Comparison of ENCODE assay signal across 15 mouse cellular contexts in genomic region chr12:9657793-9658192, GRCm38 (mm10).
DNase-seq lines count a peak whose midpoint lies in the region; ATAC-seq lines count a peak whose summit lies in the region.
"Had no signal": no experiment of that assay in that cellular context is flagged by ENCODE, and none has a peak within 500 bp of the region (broad histone marks: within the 10 kb centered on the region; RNA-seq: fewer than 3 reads in every experiment).

No protein-coding gene starts in this region.

- intact Hi-C loops in gastrocnemius, postnatal 14 days (cut with DNase I; ENCODE audit: low total_unique reads): no loop called here

- no peak for DNase-seq in heart, embryonic 10.5 days (ENCODE audit: low spot score)
- no peak for DNase-seq in lung, postnatal 25 days (ENCODE audit: low spot score)
- DNase-seq in kidney, adult 8-10 months: peak; percentile 9 to 52
- peak; percentile 6 to 8 for DNase-seq in kidney, postnatal 4 days
- no peak for DNase-seq in frontal cortex, postnatal 10 days (ENCODE audit: low spot score in 2 of 2)
- DNase-seq in gastrocnemius, postnatal 14 days: no peak
- DNase-seq: right cerebral cortex, adult 18-20 months had no signal

- no peak overlapping the region for H3K27ac ChIP-seq in heart, embryonic 11.5 days (ENCODE audit: low read depth, low read length)
- H3K27ac ChIP-seq in heart, embryonic 10.5 days: no peak overlapping the region
- no peak overlapping the region for H3K27ac ChIP-seq in lung, embryonic 16.5 days (ENCODE audit: low read length)
- H3K27ac ChIP-seq: left cerebral cortex, adult 2 months; limb, embryonic 15.5 days; macrophage had no signal

- H3K4me1 ChIP-seq in heart, embryonic 11.5 days (ENCODE audit: control insufficient read depth, insufficient read depth, low read length): no peaks in the 10 kb centered on the region
- no peaks in the 10 kb centered on the region for H3K4me1 ChIP-seq in heart, embryonic 10.5 days
- H3K4me1 ChIP-seq in lung, embryonic 16.5 days (replicated peaks; ENCODE audit: control insufficient read depth, insufficient read depth, low read length): peaks cover 17% of the 10 kb centered on the region

- no peak for ATAC-seq in heart, embryonic 11.5 days (replicated peaks; ENCODE audit: insufficient number of reproducible peaks, low FRiP score, low TSS enrichment)
- no peak for ATAC-seq in lung, embryonic 16.5 days (ENCODE audit: low read depth)
- ATAC-seq: CD4-positive, CD25-positive, alpha-beta regulatory T cell, adult 4 months; intestine, postnatal 0 days; midbrain, embryonic 16.5 days had no signal

- WGBS in heart, embryonic 11.5 days (ENCODE audit: insufficient replicate concordance): 43% methylated on average over 8 of the region's 8 CpGs
- WGBS in heart, embryonic 10.5 days: 41% methylated on average over 8 of the region's 8 CpGs
- WGBS in lung, embryonic 16.5 days: 31% methylated on average over 8 of the region's 8 CpGs

- H3K9me3 ChIP-seq in heart, embryonic 11.5 days (replicated peaks; ENCODE audit: control insufficient read depth, low read length): no peaks in the 10 kb centered on the region
- H3K9me3 ChIP-seq in heart, embryonic 10.5 days: no peaks in the 10 kb centered on the region
- no peaks in the 10 kb centered on the region for H3K9me3 ChIP-seq in lung, embryonic 16.5 days (ENCODE audit: control insufficient read depth, low read length)
- H3K9me3 ChIP-seq: limb, embryonic 15.5 days had no signal

- no peak overlapping the region for H3K9ac ChIP-seq in heart, embryonic 11.5 days (ENCODE audit: low read depth, low read length)
- H3K9ac ChIP-seq in lung, embryonic 16.5 days (ENCODE audit: low read length): no peak overlapping the region
- H3K9ac ChIP-seq: limb, embryonic 15.5 days had no signal

- H3K27me3 ChIP-seq in heart, embryonic 11.5 days (ENCODE audit: control insufficient read depth, insufficient read depth, low read length): no peaks in the 10 kb centered on the region
- no peaks in the 10 kb centered on the region for H3K27me3 ChIP-seq in heart, embryonic 10.5 days (ENCODE audit: insufficient read depth, poor library complexity, severe bottlenecking)
- H3K27me3 ChIP-seq in lung, embryonic 16.5 days (ENCODE audit: control insufficient read depth, insufficient read depth, low read depth, low read length): no peaks in the 10 kb centered on the region
- H3K27me3 ChIP-seq: limb, embryonic 15.5 days had no signal

- H3K4me2 ChIP-seq in heart, embryonic 11.5 days: 0 out of 2 replicates have a peak overlapping the region, but pooled peaks have one; percentile 11
- H3K4me2 ChIP-seq in lung, embryonic 16.5 days (ENCODE audit: low read depth, low read length): 0 out of 2 replicates have a peak overlapping the region, but pooled peaks have one; percentile 5
- H3K4me2 ChIP-seq: limb, embryonic 15.5 days had no signal

- H3K36me3 ChIP-seq in heart, embryonic 11.5 days (ENCODE audit: control insufficient read depth, insufficient read depth, low read length): no peaks in the 10 kb centered on the region
- H3K36me3 ChIP-seq in heart, embryonic 10.5 days: no peaks in the 10 kb centered on the region
- no peaks in the 10 kb centered on the region for H3K36me3 ChIP-seq in lung, embryonic 16.5 days (ENCODE audit: control insufficient read depth, insufficient read depth, low read length)
- H3K36me3 ChIP-seq: limb, embryonic 15.5 days had no signal

- H3K4me3 ChIP-seq in heart, embryonic 11.5 days (ENCODE audit: low read depth, low read length): no peak overlapping the region
- H3K4me3 ChIP-seq in heart, embryonic 10.5 days: no peak overlapping the region
- no peak overlapping the region for H3K4me3 ChIP-seq in lung, embryonic 16.5 days (ENCODE audit: low read length)
- H3K4me3 ChIP-seq: left cerebral cortex, adult 2 months; limb, embryonic 15.5 days had no signal

Comparison
In these comparisons a context has a peak if more than half of its experiments do, and no peak if none do; other contexts are left out.
1. DNase-seq: peak in kidney, adult 8-10 months (2 of 2) and kidney, postnatal 4 days (2 of 2); none in heart, embryonic 10.5 days (single experiment), lung, postnatal 25 days (single experiment), frontal cortex, postnatal 10 days (0 of 2) and gastrocnemius, postnatal 14 days (single experiment).